Mouse (Mus musculus) limb, embryonic 11.5 days (tissue): ENCODE measurements around the gene Mettl27. TPM values are rescaled to one million over a fixed set of nuclear protein-coding genes. Genes with fewer than 3 reads are reported as not detected.
A peak's percentile ranks its signal among the peaks of the same experiment; 100 is the strongest.
"Not testable (repeated sequence)": the region's sequence is repeated elsewhere in the genome, so short reads cannot be mapped to it uniquely, and the experiment has no call there.

Experiments
- ATAC-seq: fragments of 200-750 bp; cut with Nextera tagmentation; 2 replicates; pipeline ENCODE4 v1.8.0; 2017; ENCODE audit warnings: low read depth; ENCODE audit not compliant: insufficient number of reproducible peaks, low FRiP score, low TSS enrichment
- DNase-seq: peaks from one replicate; pipeline ENCODE4 v3.0.0-alpha.2; 2015; ENCODE audit warnings: low spot score
- H3K27ac ChIP-seq: fragments of 300-500 bp; sonication (generic); replicated peaks from 2 replicates; pipeline ENCODE4 v1.5.1; 2014; ENCODE audit warnings: low read depth, mild to moderate bottlenecking, low read length
- H3K27me3 ChIP-seq: fragments of 300-500 bp; sonication (generic); 2 replicates; pipeline ENCODE4 v1.6.1; 2014; ENCODE audit warnings: mild to moderate bottlenecking, low read length, mixed read lengths; ENCODE audit not compliant: control insufficient read depth, insufficient read depth
- H3K36me3 ChIP-seq: fragments of 300-500 bp; sonication (generic); 2 replicates; pipeline ENCODE4 v1.6.1; 2014; ENCODE audit warnings: mild to moderate bottlenecking, low read length, moderate library complexity, mixed read lengths; ENCODE audit not compliant: control insufficient read depth, insufficient read depth
- H3K4me1 ChIP-seq: fragments of 300-500 bp; sonication (generic); 2 replicates; pipeline ENCODE4 v1.6.1; 2014; ENCODE audit warnings: low read length, mixed read lengths; ENCODE audit not compliant: control insufficient read depth, insufficient read depth
- H3K4me2 ChIP-seq: fragments of 300-500 bp; sonication (generic); 2 replicates; pipeline ENCODE4 v1.6.1; 2014; ENCODE audit warnings: low read depth, mild to moderate bottlenecking, moderate library complexity; ENCODE audit not compliant: severe bottlenecking
- H3K4me3 ChIP-seq: fragments of 300-500 bp; sonication (generic); 2 replicates; pipeline ENCODE4 v1.5.1; 2014; ENCODE audit warnings: low read depth, low read length
- H3K9ac ChIP-seq: fragments of 300-500 bp; sonication (generic); 2 replicates; pipeline ENCODE4 v1.6.1; 2014; ENCODE audit warnings: mild to moderate bottlenecking, low read length
- H3K9me3 ChIP-seq: fragments of 300-500 bp; sonication (generic); 2 replicates; pipeline ENCODE4 v1.6.1; 2016; ENCODE audit warnings: low read length; ENCODE audit not compliant: control insufficient read depth
- WGBS: fragments of 180-500 bp; shearing (Covaris S2); extraction: QIAGEN DNeasy Blood & Tissue Kit; methylation state at CpG from one replicate; pipeline ENCODE4 v1.1.7; 2014; 5-methylcytosine and 5-hydroxymethylcytosine counted together
- polyA plus RNA-seq: library from polyadenylated mRNA; unstranded; fragments of >200 nt; fragmentation: Nextera tagmentation; extraction: Ambion mirVana; gene quantifications from 2 replicates; pipeline ENCODE4 v1.2.1, GENCODE M21; 2014

Gene Mettl27
- polyA plus RNA-seq, 1 experiment from 2014 or later = 17.2 TPM

DNA sequence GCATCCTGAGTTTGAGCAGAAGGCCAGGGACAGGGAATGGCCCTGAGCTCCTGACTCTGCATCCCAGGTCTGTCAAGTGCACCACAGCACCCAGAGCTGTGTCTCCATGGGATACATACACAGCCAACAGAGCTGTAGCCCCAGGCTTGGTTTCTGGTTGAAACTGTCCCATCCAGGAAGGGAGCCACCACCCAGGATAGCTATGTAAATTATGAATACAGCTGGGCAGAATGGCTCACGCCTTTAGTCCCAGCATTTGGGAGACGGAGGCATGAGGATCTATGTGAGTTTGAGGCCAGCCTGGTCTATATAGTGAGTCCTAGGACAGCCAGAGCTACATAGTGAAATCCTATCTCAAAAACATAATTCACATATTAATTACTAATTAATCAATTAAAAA, 2.2 kb upstream of the Mettl27 start:
- Histone ChIP-seq H3K4me1 (no peaks in the 10 kb centered on the region), H3K27ac (no peak overlapping the region), H3K4me2 (no peak overlapping the region), H3K4me3 (no peak overlapping the region), H3K36me3 (no peaks in the 10 kb centered on the region), H3K9me3 (no peaks in the 10 kb centered on the region), H3K9ac (no peak overlapping the region), H3K27me3 (no peaks in the 10 kb centered on the region)
- WGBS = 86% methylated on average over 2 of the region's 2 CpGs
- ATAC-seq (no peak), DNase-seq (no peak)

DNA sequence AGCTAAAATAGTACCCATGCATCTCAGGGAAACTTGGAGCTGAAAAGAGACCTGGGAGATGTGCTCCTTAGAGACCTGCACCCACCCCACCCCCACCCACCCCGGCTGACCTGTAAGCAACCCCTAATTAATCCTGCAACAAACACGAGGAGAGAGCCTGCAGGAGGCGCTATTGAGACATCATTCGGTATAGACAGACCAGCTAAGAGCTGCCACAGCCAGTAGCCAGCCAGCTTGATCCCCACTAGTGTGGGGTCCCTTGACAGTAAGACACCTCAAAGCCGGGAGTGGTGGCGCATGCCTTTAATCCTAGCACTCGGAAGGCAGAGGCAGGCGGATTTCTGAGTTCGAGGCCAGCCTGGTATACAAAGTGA, 722 bp downstream of the Mettl27 start:
- peak; percentile 76 for DNase-seq
- H3K4me2 ChIP-seq = peak overlapping the region; percentile 97
- H3K4me1 ChIP-seq = no peaks in the 10 kb centered on the region
- H3K27me3 ChIP-seq = no peaks in the 10 kb centered on the region
- 48% methylated on average over 9 of the region's 9 CpGs for WGBS
- H3K9me3 ChIP-seq = no peaks in the 10 kb centered on the region
- peak; percentile 31; the same call in 1 of the 2 replicates for ATAC-seq
- no peak overlapping the region for H3K27ac ChIP-seq
- H3K4me3 ChIP-seq = peak overlapping the region; percentile 60
- no peaks in the 10 kb centered on the region for H3K36me3 ChIP-seq
- peak overlapping the region; percentile 68 for H3K9ac ChIP-seq

DNA sequence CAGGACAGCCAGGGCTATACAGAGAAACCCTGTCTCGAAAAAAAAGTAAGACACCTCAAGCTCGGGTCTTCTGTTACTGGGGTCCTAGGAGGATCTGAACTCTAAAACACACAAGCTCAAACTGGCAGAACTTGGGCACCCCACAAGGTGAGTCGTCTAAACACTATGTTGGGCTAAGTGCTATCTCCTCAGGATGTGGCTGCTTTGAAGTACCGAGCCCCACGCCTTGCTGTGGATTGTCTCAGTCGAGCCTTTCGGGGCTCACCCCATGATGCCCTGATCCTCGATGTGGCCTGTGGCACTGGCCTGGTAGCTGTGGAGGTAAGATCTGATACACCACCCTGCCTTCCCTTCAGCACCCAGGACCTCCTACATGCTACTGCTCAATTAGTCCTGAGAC, 1.1 kb downstream of the Mettl27 start:
- Histone ChIP-seq H3K9ac (no peak overlapping the region), H3K27me3 (no peaks in the 10 kb centered on the region), H3K9me3 (no peaks in the 10 kb centered on the region), H3K4me1 (no peaks in the 10 kb centered on the region), H3K4me3 (no peak overlapping the region), H3K27ac (no peak overlapping the region), H3K36me3 (no peaks in the 10 kb centered on the region), H3K4me2 (no peak overlapping the region; the same call in 1 of the 2 replicates)
- ATAC-seq (no peak), DNase-seq (no peak)
- 90% methylated on average over 8 of the region's 8 CpGs for WGBS

DNA sequence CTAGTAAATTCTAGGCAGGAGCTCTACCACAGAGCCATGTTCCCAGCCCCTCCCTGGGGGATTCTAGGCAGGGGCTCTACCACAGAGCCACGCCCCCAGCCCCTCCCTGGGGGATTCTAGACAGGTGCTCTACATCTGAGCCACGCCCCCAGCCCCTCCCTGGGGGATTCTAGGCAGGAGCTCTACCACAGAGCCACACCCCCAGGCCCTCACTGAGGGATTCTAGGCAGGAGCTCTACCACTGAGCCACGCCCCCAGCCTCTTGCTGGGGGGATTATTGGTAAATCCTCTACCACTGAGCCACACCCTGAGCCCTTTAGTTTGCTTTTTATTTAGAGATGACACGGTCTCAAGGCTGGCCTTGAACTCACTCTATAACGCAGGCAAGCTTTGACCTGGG, 1.5 kb downstream of the Mettl27 start:
- not testable (repeated sequence) for DNase-seq, H3K27ac ChIP-seq, H3K9ac ChIP-seq, H3K36me3 ChIP-seq, H3K4me2 ChIP-seq, H3K9me3 ChIP-seq, H3K4me3 ChIP-seq, ATAC-seq, H3K27me3 ChIP-seq, H3K4me1 ChIP-seq
- WGBS = 92% methylated on average over 5 of the region's 5 CpGs

DNA sequence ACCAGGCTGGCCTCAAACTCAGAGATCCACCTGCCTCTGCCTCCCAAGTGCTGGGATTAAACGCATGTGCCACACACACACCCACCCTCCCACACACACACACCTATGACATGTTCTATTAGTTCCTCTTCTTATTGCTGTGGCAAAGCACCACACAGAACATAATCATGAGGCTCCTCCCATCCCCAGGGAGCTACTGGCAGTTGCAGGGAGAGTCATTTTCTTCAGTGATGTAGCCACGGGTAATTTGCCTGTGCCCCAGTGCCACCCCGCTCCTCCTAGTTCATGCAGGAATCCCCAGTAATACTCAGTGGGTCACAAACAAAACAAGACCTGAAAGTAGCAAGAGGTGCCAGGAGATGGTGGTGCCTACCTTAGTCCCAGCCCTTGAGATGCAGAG, 2.5 kb downstream of the Mettl27 start:
- Histone ChIP-seq H3K4me3 (no peak overlapping the region), H3K4me1 (no peaks in the 10 kb centered on the region), H3K27ac (no peak overlapping the region), H3K9me3 (no peaks in the 10 kb centered on the region), H3K36me3 (no peaks in the 10 kb centered on the region), H3K9ac (no peak overlapping the region), H3K4me2 (no peak overlapping the region), H3K27me3 (no peaks in the 10 kb centered on the region)
- whole genome bisulfite sequencing = 95% methylated on average over 3 of the region's 3 CpGs
- DNase-seq = no peak
- no peak for ATAC-seq

DNA sequence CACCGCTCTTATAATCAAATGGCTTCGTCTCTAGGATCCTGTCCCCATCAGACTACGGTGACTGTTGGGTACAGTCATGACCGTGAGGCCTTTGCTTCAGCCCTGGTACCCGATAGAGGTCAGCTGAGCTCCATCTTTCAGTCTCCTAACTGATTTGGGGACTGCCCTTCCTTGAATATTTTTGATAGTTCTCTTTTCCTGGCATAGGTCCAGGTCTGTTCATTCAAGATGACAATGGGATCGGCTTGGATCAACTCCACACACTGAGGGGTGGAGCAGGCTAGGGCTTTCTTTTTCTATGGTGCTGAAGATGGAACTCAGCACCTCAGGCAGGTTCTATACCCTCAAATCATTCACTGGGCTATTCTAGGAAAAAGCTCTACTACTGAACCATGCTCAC, 3.9 kb downstream of the Mettl27 start:
- ATAC-seq (no peak), DNase-seq (no peak)
- no peaks in the 10 kb centered on the region for H3K36me3 ChIP-seq
- no peak overlapping the region for H3K4me3 ChIP-seq
- H3K9ac ChIP-seq = no peak overlapping the region
- H3K27ac ChIP-seq = no peak overlapping the region
- no peaks in the 10 kb centered on the region for H3K4me1 ChIP-seq
- H3K27me3 ChIP-seq = no peaks in the 10 kb centered on the region
- H3K4me2 ChIP-seq = no peak overlapping the region
- no peaks in the 10 kb centered on the region for H3K9me3 ChIP-seq
- 95% methylated on average over 6 of the region's 6 CpGs for WGBS

DNA sequence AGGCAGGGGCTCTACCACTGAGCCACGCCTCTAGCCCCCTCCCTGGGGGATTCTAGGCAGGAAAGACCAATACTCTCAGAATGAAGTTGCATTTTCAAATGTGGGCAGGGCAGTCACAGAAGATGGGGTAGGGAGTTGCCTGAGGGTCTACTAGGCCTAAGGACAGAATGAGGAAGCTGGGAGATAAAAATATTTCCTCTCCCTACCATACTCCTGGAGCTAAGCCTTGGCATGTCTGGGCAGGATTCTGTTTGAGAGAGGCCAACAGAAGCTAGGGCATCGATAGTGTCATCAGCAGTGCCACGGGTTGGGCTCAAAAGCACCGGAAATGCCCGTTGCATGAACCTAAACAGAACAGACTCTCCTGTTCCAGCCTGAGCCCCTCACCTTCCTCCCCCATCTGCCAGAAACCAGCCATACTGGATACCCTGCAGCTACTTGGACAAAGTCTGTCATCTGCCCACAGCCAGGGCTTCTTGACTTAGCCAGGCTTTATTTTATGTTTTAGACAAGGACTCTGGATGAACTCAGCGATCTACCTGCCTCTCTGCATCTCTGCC, 4.5 kb downstream of the Mettl27 start:
- no peaks in the 10 kb centered on the region for H3K9me3 ChIP-seq
- WGBS = 81% methylated on average over 6 of the region's 6 CpGs
- no peak for DNase-seq
- H3K9ac ChIP-seq = no peak overlapping the region
- no peaks in the 10 kb centered on the region for H3K27me3 ChIP-seq
- ATAC-seq = no peak
- no peaks in the 10 kb centered on the region for H3K36me3 ChIP-seq
- H3K4me3 ChIP-seq = no peak overlapping the region
- no peak overlapping the region for H3K4me2 ChIP-seq
- no peaks in the 10 kb centered on the region for H3K4me1 ChIP-seq
- no peak overlapping the region for H3K27ac ChIP-seq

DNA sequence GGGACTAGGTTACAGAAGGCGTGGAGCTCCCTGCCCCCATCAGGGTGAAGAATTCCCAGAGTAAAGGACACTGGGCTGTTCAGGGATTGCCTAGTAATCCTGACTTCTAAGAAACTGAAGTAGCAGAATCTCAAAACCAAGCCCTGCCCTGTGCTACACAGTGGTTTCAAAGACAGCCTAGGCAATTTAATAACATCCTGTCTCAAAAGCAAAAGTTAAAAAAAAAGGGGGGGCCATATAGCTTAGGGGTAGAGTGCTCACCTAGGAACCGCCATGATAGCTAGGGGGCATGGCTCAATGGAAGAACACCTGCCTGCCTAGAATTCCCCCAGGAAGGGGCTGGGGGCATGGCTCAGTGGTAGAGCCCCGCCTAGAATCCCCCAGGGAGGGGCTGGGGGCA, 6.9 kb downstream of the Mettl27 start:
- 75% methylated on average over 3 of the region's 3 CpGs for WGBS
- Histone ChIP-seq H3K36me3 (no peaks in the 10 kb centered on the region), H3K27ac (no peak overlapping the region), H3K9ac (no peak overlapping the region), H3K4me1 (no peaks in the 10 kb centered on the region), H3K4me3 (no peak overlapping the region), H3K9me3 (no peaks in the 10 kb centered on the region), H3K4me2 (no peak overlapping the region), H3K27me3 (no peaks in the 10 kb centered on the region)
- DNase-seq (no peak), ATAC-seq (no peak)

DNA sequence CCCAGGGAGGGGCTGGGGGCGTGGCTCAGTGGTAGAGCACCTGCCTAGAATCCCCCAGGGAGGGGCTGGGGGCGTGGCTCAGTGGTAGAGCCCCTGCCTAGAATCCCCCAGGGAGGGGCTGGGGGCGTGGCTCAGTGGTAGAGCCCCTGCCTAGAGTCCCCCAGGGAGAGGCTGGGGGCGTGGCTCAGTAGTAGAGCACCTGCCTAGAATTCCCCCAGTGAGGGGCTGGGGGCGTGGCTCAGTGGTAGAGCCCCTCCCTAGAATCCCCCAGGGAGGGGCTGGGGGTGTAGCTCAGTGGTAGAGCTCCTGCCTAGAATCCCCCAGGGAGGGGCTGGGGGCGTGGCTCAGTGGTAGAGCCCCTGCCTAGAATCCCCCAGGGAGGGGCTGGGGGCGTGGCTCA, 7.4 kb downstream of the Mettl27 start:
- not testable (repeated sequence) for H3K27ac ChIP-seq, H3K27me3 ChIP-seq, H3K4me3 ChIP-seq, DNase-seq, H3K4me2 ChIP-seq, H3K9me3 ChIP-seq, H3K9ac ChIP-seq, ATAC-seq, H3K4me1 ChIP-seq, H3K36me3 ChIP-seq
- 78% methylated on average over 2 of the region's 7 CpGs for WGBS
